Mouse (Mus musculus) G1E (cell line): ENCODE results near the gene Ctdsp2. TPM values are rescaled to one million over a fixed set of nuclear protein-coding genes. Genes with fewer than 3 reads are reported as not detected.
A peak's percentile ranks its signal among the peaks of the same experiment; 100 is the strongest.

Experiments used
- ATAC-seq: 2 replicates; pipeline ENCODE4 v1.8.0; 2016; ENCODE audit warnings: mild to moderate bottlenecking; ENCODE audit not compliant: insufficient number of reproducible peaks, poor library complexity, low FRiP score, severe bottlenecking; ENCODE audit errors: extremely low read depth
- DNase-seq: peaks from one replicate; pipeline ENCODE4 v3.0.0; 2012; ENCODE audit warnings: low spot score
- H3K27me3 ChIP-seq: 2 replicates; pipeline ENCODE4 v1.6.1; 2012; ENCODE audit warnings: mild to moderate bottlenecking, low read length, inconsistent platforms; ENCODE audit not compliant: insufficient read depth
- H3K36me3 ChIP-seq: replicated peaks from 2 replicates; pipeline ENCODE3; 2012; ENCODE audit warnings: mild to moderate bottlenecking, inconsistent platforms
- H3K4me1 ChIP-seq: 2 replicates; pipeline ENCODE4 v1.6.1; 2012; ENCODE audit warnings: low read depth, low read length, inconsistent platforms, mixed read lengths; ENCODE audit not compliant: insufficient read depth
- H3K4me3 ChIP-seq: 2 replicates; pipeline ENCODE4 v1.5.1; 2012; ENCODE audit warnings: low read depth, mild to moderate bottlenecking, inconsistent platforms, low read length, moderate library complexity, mixed read lengths
- H3K9me3 ChIP-seq: replicated peaks from 2 replicates; pipeline ENCODE4 v1.6.1; 2012; ENCODE audit warnings: inconsistent platforms
- CTCF ChIP-seq: IDR thresholded peaks from 2 replicates; pipeline ENCODE4 v1.5.1; 2012; ENCODE audit warnings: low read depth, low read length, inconsistent platforms, mixed read lengths
- GATA1 ChIP-seq: IDR thresholded peaks from 2 replicates; pipeline ENCODE4 v1.6.1; 2012; ENCODE audit warnings: borderline replicate concordance, low read length, inconsistent platforms, mixed read lengths
- GATA2 ChIP-seq: IDR thresholded peaks from 2 replicates; pipeline ENCODE4 v1.6.1; 2012; ENCODE audit warnings: low read depth, low read length, inconsistent platforms, borderline replicate concordance
- POLR2AphosphoS5 ChIP-seq: IDR thresholded peaks from 2 replicates; pipeline ENCODE4 v1.6.1; 2012; ENCODE audit warnings: low read depth, low read length, inconsistent platforms; ENCODE audit not compliant: insufficient replicate concordance
- TAL1 ChIP-seq: conservative IDR thresholded peaks from 2 replicates; pipeline ENCODE4 v1.6.1; 2012; ENCODE audit warnings: low read depth, low read length, inconsistent platforms, mixed read lengths
- polyA plus RNA-seq: library from polyadenylated mRNA; stranded (reverse); fragments of >175 nt; gene quantifications from 2 replicates; pipeline ENCODE4 v1.2.3, GENCODE M21; 2012
- total RNA-seq, 2 experiments: library from RNA; stranded (forward) in 1 of 2; stranded (reverse) in 1 of 2; fragments of 200-1000 nt in 1 of 2; fragments of >200 nt in 1 of 2; fragmentation: Nextera tagmentation in 1 of 2; gene quantifications; 2 replicates each; pipeline ENCODE4 v1.2.3; 2014 to 2017

The Ctdsp2 gene
- total RNA-seq (2014; fragmentation: Nextera tagmentation): 67.2 and 81.4 TPM in 2 replicates
- total RNA-seq (2017): 28.1 and 30.2 TPM in 2 replicates
- 143 and 162 TPM in 2 replicates for polyA plus RNA-seq

DNA sequence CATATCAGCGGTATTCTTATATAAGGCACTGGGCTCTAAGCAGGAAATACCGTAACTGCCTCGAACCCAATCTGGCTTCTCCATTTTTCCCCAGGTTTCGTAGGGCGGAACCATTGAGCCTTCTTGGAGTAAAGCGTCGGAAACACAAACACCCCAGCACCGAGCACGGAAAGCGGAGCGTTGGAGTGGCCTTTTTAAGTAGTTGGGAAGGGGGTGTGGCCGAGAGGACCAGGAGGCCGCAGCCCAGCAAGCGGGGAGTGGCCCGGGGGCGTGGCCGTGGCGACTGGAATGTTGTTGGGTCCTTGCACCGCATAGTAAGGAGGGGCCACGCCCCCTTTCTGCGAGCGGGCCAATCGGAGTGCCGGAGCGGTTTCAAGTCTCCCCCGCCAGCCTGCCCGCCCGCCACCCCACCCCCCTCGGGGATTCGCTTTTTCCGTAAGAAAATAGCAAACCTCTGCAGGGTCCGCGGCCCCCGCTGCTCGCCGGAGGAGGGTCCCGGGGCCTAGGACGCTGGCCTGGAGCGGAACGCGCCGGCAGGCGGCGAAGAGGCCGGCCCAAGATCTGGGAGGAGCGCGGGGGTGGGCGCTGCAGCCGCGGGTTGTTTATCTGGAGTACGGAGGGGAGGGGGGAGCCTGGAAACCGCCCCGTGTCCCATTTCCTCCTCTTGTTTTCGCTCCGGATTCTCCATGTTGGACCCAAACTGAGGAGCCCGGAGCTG is at the start of gene Ctdsp2:
Ctdsp2 (plus strand) TSS at position 441 of the 718 bp plus-strand sequence.
- H3K4me1 ChIP-seq: peaks cover 46% of the 10 kb centered on the region

DNA sequence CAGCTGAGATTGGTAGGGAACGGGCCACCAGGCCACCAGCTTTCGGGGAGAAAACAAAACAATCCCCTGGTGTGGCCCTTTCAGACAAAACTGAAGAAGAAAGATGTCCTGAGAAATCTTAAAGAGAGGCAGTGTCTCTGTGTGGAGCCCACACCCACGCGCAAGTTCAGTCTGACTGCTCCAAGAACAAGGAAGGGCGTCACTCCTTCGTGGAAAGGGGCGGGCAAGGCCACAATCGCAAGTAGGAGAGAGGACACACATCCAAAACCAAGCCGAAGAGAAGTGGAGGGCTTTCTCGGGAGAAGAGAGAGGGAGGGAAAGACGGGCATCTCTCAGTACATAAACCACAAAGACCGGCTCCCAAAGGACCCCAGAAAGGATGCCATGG is 49.7 kb upstream of the Ctdsp2 start:
- Histone ChIP-seq H3K9me3 (no peaks in the 10 kb centered on the region), H3K4me1 (no peaks in the 10 kb centered on the region), H3K36me3 (no peaks in the 10 kb centered on the region), H3K27me3 (peaks cover 34% of the 10 kb centered on the region), H3K4me3 (no peak overlapping the region)
- ATAC-seq (no peak), DNase-seq (no peak)
- TF ChIP-seq TAL1: no peak
- TF ChIP-seq GATA2: no peak
- TF ChIP-seq POLR2AphosphoS5: no peak
- no peak for TF ChIP-seq GATA1
- TF ChIP-seq CTCF: no peak

More for the DNA sequence above, at the start of gene Ctdsp2:
- H3K4me3 ChIP-seq: peak within 1 kb of the TSS; percentile 87
- peaks cover 29% of the 10 kb centered on the region for H3K36me3 ChIP-seq
- TF ChIP-seq GATA2 (no peak), CTCF (no peak), POLR2AphosphoS5 (no peak), GATA1 (no peak), TAL1 (no peak)
- no peaks in the 10 kb centered on the region for H3K9me3 ChIP-seq
- peaks cover 33% of the 10 kb centered on the region for H3K27me3 ChIP-seq
- ATAC-seq: peak; percentile 90
- peak; percentile 99 for DNase-seq

DNA sequence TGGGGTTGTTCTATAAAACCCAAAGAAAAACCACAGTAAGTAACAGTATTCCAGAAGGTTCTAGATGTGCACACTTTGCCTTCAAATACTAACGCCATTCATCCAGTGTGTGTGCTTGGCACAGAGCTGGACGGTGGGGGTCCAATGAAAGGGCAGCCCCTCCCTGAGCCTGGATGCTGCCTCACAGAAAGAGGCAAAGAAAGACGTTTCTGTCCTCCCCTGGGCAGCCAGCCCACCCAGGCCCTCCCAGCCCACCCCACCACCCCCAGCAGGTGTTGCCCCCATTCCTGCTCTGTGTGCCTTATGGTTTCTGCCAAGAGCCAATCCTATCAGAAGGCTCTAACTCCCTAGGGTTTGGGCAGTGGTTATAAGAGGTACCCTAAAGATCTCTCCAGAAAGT is 49.0 kb upstream of the Ctdsp2 start:
- ATAC-seq (no peak), DNase-seq (no peak)
- Histone ChIP-seq H3K9me3 (no peaks in the 10 kb centered on the region), H3K27me3 (peaks cover 34% of the 10 kb centered on the region), H3K36me3 (no peaks in the 10 kb centered on the region), H3K4me3 (no peak overlapping the region), H3K4me1 (no peaks in the 10 kb centered on the region)
- TF ChIP-seq POLR2AphosphoS5 (no peak), CTCF (no peak), TAL1 (no peak), GATA2 (no peak), GATA1 (no peak)

DNA sequence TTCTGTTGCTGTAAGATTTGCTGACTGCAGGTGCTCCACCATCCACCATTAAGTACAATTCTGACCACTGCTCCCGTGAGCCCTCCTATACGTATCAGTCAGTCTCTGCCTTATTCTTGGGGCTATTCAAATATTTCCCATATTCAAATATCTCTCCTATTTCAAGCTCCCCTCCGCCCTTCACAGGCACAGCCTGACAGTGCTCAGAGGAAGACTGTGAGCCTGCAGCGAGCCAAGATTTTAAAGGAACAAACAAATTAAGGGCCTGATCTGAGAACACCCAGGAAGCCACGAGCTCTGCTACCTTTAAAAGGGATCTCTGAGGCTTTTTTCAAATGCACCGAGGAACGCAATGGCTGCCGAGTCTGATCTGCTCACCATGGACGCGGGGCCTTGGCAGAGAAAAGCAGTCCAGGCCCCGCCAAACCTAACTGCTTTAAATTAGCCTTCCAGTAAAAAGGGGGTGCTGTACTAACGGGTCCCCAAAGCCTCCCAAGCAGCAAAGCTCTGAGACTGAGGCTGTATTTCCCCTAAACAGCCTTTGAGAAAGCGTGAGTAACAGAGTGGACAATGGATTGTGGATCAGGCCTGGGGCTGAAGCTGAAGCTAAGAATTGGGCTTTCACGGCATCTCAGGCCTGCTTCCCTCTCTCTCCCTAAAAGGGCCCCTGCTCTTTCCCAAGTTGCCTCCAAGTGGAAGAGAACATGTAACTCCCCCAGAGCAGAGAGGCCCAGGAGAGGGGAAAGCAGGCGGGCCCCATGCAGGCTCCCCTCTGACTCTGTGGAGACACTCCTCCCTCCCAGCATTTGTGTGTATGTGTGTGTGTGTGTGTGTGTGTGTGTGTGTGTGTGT is 48.0 kb upstream of the Ctdsp2 start:
- Histone ChIP-seq H3K4me1 (no peaks in the 10 kb centered on the region), H3K4me3 (no peak overlapping the region), H3K27me3 (peaks cover 31% of the 10 kb centered on the region), H3K9me3 (no peaks in the 10 kb centered on the region), H3K36me3 (no peaks in the 10 kb centered on the region)
- no peak for ATAC-seq
- no peak for DNase-seq
- TF ChIP-seq GATA1: no peak
- no peak for TF ChIP-seq POLR2AphosphoS5
- no peak for TF ChIP-seq CTCF
- TF ChIP-seq GATA2: no peak
- TF ChIP-seq TAL1: no peak

DNA sequence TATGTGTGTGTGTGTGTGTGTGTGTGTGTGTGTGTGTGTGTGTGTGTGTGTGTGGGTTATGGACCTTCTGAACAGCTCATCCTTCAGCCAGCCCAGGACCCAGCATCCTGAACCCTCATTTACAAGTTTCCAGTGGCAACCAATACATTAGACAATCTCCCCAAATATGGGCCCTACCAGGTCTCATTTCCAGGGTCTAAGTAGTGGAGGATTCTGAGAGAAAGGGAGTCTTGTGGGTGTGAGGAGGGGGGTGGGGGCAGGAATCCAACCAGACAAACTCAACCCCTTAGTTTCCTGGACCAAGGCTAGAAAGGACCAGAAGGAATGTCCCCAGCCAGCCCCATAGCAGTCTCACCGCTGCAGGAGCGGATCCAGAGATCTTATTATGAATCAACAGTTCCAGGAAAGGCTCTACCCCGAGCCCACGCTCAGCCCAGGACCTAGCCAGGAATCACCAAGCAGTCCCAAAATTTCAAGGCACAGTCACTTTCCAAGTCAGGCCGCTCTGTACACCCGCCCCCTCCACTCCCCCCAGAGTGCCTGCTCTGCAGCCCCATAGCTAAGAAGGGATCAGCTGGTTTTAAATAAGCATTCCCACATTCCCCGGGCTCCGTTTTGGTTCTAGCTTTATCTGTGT is 47.3 kb upstream of the Ctdsp2 start:
- ATAC-seq: no peak
- TF ChIP-seq GATA1 (no peak), TAL1 (no peak), CTCF (no peak), GATA2 (no peak), POLR2AphosphoS5 (no peak)
- no peaks in the 10 kb centered on the region for H3K36me3 ChIP-seq
- no peak for DNase-seq
- H3K9me3 ChIP-seq: no peaks in the 10 kb centered on the region
- H3K27me3 ChIP-seq: peaks cover 25% of the 10 kb centered on the region
- H3K4me3 ChIP-seq: no peak overlapping the region
- H3K4me1 ChIP-seq: no peaks in the 10 kb centered on the region

DNA sequence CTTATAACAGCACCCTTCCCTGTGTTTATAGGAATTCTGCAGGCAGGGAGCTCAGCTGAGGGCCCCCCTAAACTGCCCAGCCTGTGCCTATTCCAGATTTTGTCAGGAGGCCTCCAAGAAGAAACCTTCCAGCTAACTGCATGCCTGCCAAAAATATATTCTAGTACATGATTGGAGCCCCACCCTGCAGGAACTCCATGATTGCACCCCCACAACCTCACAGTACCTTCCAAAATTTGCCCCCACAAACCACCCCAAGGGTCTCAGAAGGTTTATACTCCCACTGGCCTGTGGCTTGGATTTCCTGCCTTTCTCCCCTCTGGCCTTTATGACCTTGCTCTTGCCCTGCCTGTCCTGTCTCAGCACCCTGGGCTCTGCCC is 46.8 kb upstream of the Ctdsp2 start:
- peaks cover 25% of the 10 kb centered on the region for H3K27me3 ChIP-seq
- DNase-seq (no peak), ATAC-seq (no peak)
- TF ChIP-seq GATA2: no peak
- no peak for TF ChIP-seq GATA1
- no peak for TF ChIP-seq CTCF
- TF ChIP-seq POLR2AphosphoS5: no peak
- no peak for TF ChIP-seq TAL1
- H3K9me3 ChIP-seq: no peaks in the 10 kb centered on the region
- no peak overlapping the region for H3K4me3 ChIP-seq
- H3K4me1 ChIP-seq: no peaks in the 10 kb centered on the region
- H3K36me3 ChIP-seq: no peaks in the 10 kb centered on the region
